Mouse (Mus musculus) fibroblast of lung, adult 2 months (primary cell): ENCODE results near the gene Ugdh.
"Not testable (repeated sequence)": the region's sequence is repeated elsewhere in the genome, so short reads cannot be mapped to it uniquely, and the experiment has no call there.

Source experiments
- DNase-seq: peaks from one replicate; pipeline ENCODE4 v3.0.0-alpha.2; 2011; ENCODE audit warnings: low read depth

Ugdh gene

DNA sequence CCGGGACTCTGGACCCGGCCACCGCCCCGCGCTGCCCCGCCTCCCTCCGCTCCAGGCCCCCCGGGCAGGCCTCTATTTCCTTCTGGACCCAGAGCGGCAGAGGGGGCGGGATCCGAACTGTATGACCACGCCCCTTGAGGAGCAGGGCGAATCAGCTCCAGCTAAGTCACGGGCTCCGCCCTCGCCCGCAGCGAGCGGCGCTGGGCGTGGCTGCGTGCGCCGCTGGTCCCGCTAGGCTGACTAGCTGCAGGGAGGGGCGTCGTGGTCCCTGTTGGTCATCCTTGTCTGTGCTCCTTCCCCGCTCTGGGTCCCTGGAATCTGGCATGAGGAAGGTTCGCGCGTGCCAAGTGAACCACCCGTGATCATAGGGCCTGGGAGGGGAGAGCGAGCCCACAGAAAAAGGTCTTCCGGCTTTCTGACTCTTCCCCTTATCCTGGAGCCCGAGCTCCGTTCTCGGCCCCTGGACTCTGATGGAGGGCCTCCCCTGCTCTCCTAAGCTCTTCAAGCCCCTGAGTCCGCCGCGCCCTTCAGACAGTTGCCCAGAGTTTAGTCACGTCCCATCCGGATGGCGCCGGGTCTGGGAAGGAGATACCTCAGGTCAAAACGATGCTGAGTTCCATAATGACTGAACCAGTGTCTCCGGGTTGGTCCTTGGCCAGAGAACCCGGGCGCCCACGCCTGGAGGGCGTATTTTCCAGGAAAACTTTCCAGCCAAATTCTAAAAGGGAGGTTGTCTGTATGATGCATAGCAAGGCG lies at the start of gene Ugdh:
TSS of gene Ugdh (minus strand) at position 144 of the 756 bp plus-strand sequence.
- DNase-seq: peak; percentile 94

DNA sequence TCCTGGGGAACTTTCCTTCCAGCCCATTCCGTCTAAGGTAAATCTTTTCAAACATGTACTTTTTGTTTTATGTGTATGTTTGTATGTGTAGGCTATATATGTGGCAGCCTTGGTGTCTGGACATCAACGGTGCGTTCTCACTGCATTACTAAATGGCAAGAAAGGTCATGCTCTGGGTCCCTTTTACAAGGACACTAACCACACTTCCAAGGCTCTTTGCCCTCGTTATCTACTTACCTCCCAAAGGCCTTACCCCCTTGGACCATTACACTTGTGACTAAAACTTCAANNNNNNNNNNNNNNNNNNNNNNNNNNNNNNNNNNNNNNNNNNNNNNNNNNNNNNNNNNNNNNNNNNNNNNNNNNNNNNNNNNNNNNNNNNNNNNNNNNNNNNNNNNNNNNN lies 47.2 kb upstream of the Ugdh start:
- DNase-seq: no peak

DNA sequence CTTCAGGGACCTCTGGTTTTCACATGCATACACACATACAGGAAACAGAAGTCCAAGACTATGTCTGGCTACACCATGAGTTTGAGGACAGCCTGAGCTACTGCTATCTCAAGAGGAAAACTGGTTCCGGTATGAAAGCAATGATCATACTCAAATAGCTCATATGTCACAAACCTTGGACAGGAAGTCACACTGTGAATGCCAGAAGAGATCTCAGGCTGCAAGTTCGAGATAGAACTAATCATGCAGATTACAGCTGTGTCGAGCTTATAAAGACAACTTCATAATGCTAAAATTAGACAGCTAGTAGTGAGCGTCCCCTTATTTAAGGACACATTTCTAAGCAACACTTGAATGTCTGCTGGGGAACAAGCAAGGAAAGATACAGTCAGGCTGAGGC lies 44.8 kb upstream of the Ugdh start:
- DNase-seq: no peak

DNA sequence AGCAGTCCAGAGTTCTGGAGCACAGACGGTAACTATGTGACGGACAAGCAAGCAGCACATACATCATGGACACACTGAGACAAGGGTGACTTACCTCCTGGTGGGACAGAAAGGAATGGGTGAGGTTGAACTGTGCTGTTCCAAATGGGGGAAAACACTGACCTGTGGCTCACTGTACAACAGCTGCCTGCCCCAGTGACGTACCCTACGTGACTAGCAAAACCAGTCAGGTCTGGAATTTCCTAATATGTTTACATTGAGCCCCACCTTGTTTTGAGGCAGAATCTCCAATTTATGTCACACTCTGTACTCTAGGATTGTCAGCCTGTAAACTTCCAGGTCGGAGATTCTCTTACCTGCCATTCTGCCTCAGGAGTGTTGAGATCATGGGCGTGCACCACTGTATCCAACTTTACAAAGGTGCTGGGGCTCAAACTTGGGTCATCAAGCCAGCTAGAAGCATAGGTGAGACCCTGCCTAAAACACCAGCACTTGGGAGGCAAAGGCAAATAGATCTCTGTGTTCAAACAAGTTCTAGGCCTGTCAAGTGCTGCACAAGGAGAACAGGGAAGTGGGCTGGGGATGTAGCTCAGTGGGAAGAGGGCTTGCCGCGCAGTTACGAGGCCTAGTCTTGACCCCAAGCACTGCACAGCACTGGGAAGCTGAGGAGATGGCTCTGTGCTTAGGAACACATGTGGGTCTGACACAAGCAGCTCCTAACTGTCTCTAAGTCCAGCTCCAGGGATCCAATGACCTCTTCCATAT lies 44.1 kb upstream of the Ugdh start:
- DNase-seq: no peak

DNA sequence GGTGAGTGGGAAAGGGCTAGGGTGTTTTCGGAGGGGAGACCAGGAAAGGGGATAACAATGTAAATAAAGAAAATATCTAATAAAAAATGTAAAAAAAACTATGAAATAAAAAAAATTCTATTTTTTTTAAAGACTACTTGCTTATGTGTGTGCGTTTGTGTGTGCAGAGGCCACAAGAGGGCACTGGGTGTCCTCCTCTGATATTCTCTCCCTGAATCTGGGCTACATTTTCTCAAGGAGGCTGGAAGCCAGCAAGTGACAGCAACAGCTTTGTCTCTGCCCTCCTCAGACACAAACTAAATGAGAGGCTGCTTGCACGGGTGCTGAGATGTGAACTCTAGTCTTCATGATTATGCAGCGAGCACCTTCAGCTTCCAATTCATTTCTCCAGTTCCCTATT lies 42.5 kb upstream of the Ugdh start:
- DNase-seq: no peak

DNA sequence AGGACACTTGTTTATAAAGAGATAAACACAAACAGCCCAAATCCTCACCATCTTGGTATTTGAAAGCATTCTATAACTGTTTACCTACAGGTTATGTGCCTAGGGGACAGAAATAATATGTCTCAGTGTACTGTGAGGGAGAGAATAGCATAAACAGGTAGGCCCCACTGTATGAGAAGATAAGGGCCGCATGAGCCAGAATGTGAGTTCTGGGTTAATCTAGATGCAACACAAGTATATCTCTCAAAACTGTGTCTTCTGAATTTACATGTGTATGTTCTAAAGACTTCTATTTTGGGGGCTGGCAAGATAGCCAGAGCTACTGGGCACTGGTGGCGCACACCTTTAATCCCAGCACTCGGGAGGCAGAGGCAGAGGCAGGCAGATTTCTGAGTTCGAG lies 41.0 kb upstream of the Ugdh start:
- not testable (repeated sequence) for DNase-seq

DNA sequence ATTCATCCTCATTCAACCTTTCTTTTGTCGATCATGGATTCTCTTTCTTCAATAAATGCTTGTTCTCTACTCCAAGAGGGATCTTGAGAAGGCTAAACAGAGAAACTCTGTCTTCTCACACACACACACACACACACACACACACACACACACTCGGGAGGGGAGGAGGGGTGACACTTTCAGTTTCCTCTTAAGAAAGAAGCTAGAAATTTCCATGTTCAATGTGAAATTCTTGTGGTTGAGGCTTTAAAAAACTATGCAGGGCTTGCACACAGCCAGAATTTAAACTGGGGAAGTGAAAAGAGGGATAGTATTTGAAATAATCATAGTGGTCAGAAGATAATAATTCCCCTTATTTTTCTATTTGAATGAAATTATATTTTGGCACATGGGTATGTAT lies 40.1 kb upstream of the Ugdh start:
- no peak for DNase-seq

DNA sequence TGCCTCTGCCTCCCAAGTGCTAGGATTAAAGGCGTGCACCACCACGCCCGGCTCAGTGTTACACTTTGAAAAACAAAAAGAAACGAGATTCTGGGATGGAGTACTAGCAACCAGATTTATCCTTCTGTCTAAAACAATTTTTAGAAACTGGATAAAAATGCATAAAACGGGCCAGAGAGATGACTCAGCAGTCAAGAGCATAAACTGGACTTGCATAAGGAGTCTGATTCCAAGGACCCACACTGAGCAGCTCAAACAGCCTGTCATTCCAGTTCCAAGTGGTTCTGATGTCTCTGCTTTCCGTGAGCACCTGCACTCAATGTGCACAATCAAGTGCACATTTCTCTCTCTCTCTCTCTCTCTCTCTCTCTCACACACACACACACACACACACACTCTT lies 34.0 kb upstream of the Ugdh start:
- DNase-seq: peak; percentile 73

DNA sequence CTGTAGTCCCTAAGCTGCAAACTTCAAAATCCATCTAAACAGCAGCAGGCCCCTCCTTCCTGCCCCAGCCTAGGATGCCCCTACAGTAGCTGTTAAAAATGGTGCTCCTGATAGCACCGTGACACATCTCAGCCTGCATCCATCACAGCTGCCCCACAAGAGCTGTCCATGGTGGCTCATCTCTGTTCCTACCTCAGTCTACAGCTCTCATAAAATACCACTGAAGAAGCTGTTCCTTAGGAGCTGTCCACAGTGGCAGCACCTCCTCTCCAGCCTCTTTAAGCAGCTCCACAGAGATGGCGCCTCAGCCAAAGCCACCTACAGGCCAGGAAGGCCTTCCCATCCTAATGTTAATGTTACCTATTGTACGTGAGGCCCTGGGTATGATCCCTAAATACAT lies 31.2 kb upstream of the Ugdh start:
- DNase-seq: no peak

DNA sequence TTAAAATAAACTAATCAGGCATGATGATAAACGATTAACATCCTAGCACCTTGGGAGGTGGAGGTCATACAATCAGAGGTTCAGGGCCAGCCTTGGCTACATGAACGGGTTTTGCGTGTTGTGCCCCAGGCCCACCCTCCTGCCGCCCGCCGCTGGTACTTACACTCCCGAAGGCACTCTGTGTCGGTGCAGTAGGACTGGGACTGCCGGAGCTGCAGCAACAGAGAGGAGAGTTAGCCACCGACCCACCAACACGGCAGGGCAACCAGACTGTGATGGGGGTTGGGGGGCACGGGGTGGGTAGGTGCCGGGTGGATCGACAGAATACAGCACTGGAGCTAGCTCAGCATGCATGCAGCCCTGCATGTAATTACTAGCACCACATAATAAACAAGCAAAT lies 24.6 kb upstream of the Ugdh start:
- no peak for DNase-seq

DNA sequence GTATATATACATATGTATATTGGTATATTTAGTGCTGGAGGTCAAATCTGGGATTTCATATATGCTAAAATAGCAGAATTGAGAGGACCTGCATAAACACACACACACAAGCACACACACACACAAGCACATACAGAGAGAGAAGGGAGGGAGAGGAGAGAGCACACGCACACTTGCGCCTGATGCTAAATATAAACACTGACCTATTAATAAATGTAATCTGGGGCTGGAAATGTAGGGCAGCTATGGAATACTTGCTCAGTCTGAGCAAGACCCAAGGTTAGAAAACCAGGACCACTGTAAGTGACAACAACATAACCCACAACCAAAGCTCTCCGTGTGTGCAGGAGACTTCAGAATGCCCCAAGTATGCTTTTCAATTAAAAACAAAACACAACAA lies 23.7 kb upstream of the Ugdh start:
- no peak for DNase-seq

DNA sequence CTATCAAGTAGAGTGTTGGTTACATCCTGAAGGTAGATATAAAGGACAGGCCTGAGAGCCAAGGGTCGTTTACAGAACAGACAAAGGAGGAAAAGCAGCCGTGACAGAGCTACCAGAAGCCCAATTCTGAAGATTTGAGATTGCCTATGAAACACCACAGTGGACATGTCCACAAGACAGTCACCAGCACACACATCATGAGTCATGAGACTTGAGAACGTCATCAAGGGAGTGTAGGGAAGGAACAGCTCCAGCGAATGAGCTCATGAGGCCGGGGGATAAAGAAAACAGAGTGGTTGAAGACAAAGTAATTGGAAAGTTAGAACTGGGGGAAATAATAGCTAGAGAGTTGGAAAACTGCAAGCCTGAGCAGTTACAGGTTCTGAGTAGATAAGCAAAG lies 22.1 kb upstream of the Ugdh start:
- DNase-seq: peak; percentile 64

DNA sequence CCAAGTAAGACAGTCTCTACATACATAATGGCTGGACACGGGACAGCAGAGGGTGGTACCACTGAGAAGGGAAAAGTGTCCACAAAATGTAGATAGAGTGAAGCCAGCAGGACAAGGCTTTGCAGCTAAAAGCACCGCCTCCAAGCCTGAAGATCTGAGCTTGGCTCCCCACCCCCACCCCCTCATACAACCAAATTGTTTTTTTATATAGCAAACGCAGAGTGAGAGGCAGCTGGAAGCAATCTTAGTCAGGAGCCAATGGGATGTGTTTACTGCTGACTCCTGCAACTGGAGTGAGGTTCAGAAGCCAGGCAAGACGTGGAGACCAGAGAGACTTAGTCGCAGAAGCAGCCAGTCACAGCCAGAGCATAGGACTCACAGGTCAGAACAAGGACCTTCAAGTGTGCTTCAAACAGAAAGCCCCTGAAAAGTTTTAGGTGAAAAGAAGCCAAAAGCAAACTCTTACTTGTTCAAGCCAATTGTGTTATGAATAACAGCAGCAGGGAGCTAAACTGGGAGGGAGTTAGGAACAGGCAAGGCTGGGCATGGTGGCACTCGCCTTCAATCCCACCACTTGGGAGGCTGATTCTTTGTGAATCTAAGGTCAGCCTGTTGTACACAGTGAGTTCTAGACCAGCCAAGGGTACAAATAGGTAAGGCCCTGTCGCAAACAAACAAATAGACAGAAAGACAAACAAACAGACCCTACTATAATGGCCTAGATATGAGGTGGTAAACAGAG lies 21.5 kb upstream of the Ugdh start:
- DNase-seq: peak; percentile 65

DNA sequence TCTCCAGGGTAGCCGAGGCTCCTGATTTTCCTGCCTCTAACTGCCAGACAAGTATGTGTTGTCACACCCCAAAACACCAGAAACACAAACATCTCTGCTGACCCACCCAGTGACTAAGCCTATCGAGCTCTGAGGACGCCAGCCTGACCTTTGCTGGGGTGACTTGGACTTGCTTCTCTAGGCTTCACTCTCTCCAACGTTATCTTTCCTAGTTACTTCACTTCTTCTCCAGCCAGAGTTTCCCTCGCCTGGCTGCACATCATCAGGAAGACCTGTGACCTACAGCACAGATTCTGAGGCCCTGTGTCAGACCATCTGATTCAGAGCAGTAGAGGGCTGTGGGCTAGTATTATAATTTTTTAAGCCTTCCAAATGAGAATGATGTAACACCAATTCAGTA lies 19.0 kb upstream of the Ugdh start:
- peak; percentile 71 for DNase-seq

DNA sequence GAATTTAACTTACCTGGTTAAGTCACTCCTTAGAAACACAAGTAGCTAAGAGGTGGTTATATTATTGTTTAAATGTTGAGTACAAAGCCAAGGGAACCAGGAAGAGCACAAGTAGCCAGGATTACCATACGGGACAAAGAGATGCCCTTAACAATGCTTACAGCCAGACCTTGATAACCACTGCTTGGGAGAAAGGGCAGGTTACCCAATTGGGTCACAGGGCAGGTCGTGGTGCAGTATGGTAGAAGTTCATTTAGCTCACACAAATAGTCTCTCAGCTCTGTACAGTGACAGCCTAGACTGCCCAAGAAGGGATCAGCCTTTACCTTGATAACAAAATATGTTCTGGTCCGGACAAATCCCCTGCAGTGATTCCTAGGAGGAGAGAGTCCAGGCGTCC lies 13.2 kb upstream of the Ugdh start:
- DNase-seq: no peak

DNA sequence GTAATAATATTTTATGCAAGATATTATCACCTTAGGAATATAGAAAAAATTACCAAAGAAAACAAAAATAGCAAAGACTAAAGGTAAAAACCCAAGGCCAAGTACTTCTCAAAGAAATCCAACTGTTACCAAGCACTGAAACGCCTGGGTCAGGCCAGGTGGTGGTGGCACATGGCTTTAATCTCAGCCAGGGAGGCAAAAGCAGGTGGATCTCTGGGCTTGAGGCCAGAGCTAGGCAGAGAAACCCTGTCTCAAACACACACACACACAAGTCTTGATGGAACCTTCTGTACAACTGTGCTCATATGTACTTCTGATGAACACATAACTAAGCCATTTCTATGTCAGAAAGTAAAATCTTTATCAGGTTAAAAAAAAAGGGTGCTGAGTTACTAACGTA lies 12.1 kb upstream of the Ugdh start:
- no peak for DNase-seq

DNA sequence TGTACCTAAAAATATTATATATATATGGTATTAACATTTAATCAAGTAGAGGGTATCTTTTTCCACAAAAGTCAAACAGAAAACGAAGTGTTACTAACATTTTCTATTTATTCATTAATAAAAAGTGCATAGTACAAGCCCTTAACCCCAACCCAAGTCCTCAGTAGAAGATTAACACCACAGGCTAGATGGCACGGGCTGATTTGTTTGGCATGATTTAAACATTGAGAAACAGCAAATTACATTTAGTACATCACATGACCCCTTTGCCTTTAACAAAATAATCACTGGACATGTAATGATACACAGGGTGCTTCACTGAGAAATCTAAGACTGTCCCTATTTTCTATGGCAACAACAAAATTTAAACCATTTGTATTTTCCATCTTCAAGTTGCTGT lies 11.0 kb upstream of the Ugdh start:
- no peak for DNase-seq

DNA sequence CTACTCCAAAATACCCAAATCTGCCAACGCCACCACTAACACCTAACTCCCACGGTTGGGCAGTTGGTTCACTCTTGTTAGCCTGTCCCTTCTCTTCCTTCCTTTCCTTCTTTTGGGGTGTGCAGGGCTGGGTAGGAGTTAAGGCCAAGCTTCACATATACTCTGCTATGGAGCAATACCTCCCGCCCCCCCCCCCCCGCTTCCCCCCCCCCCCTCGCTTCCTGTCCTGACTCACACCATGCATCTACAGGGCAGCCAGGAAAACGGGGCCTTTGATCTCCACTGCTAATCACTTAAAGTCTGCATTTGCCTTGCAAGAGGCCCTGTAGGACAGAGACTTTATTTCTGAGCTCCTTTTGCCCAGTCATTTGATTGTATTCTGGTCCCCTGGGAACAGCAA lies 9.2 kb upstream of the Ugdh start:
- no peak for DNase-seq

DNA sequence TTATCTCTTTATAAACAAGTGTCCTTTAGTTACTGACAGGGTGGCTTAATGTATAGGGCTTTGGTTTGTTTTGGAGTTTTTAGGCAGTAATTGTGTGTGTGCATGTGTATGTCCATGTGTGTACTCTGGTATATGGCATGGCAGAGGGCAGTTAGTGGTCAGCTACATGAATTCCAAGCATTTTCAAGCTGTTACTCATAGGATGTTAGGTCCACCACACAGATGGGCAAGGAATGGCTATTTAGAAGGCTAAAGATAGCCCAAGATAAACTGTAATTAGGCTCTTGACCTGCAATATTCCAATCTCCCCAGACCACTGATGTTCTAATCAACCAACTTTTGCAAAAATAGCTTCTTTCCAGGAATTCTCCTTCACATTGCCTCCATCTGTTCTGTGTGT lies 2.3 kb upstream of the Ugdh start:
- no peak for DNase-seq

DNA sequence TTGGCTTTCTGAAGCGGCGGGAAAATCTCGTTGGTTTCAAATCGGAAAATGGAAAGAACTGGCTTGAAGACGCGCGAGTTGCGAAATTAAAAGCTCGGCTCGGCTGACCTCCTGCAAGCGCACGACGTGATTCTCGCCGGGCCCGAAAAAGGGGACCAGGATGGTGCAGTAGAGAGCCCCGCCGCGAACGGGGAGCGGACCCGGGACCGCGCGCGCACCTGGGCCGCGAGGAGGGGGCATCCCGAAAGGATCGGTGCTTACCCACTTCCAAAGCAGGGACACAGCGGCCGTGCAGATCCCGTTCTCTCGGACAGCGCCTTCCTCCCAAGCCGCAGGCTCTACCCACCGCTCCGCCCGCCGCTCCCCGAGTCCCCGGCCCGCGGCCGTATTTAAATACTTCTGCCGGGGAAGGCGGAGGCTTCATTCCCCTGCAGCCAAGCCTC lies 365 bp downstream of the Ugdh start:
- DNase-seq: peak; percentile 20

DNA sequence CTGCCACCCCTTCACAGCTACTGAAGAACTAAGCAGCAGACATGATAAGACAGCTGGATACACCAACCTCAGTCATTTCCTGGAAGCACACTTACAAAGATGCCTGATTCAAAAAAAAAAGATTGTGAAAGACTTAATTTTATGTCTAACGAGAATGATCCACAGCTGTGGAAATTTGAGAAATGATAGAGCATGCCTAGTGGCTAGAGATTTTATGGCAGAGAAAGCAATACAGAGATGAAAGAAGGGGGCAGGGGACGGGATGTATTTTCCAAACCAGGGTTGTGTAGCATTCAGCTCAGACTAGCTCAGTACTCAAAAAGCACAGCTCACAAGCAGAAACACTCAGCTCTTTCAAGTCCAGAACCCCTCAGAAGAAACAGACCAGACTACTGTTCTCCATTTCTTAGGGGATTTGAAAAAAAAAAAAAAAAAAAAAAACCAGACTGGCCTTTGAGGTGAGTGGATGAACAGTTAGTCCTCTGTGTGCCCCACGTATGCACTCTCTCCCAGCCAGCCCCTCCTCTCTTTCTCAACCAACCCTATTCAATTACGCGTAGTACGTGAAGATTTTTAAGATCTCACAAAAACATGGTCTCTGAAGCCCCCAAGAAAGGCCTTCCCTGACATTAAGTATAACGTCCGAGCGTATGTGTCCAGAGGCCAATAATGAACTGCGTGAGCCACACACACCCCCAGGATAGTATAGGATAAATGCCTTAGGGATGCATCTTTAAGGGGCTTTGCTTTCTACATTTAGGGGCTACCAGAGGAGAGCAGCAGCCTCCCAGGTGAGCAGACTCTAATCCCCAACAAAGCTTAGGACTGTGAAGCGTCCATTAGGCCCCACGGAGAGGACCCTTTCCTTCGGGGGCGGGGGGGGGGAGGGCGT lies 1.0 kb downstream of the Ugdh start:
- peak; percentile 16 for DNase-seq

DNA sequence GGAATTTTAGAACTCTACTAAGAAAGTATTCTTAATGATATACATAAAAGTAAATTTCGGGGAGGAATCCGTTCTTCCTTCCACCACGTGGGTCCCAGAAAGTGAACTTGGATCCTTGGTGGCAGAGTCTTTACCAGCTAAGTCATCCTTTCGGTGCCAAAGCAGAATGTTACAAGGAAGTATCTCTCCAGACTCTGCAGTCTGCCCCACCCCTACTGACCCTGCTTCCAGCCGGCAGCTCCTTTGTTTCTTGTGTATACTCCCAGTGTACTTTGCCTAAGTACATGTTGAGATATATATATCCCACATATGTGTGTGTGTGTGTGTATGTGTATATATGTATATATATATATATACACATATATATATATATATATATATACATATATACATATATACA lies 6.3 kb downstream of the Ugdh start:
- DNase-seq: no peak
